Mouse (Mus musculus): Measurements from ENCODE around the gene Gp1bb. TPM values are rescaled to one million over a fixed set of nuclear protein-coding genes. Genes with fewer than 3 reads are reported as not detected.

Gene Gp1bb
- polyA plus RNA-seq, 1 experiment from 2014 or later: 1.1 TPM

GRCm38 (mm10) chr16:18620201-18620600 lies 2.0 kb downstream of the Gp1bb start:
- Histone ChIP-seq H3K9ac (replicated peaks; ENCODE audit: low read depth, low read length) (no peak overlapping the region), H3K4me3 (ENCODE audit: low read depth, low read length) (no peak overlapping the region; the same call in 1 of the 2 replicates), H3K27me3 (ENCODE audit: control insufficient read depth, insufficient read depth, low read length) (peaks cover 58% of the 10 kb centered on the region), H3K27ac (ENCODE audit: low read length) (no peak overlapping the region), H3K36me3 (ENCODE audit: control insufficient read depth, insufficient read depth, low read length) (peaks cover 2% of the 10 kb centered on the region; the same call in 1 of the 2 replicates), H3K4me1 (ENCODE audit: control insufficient read depth, insufficient read depth, low read length) (peaks cover 12% of the 10 kb centered on the region), H3K4me2 (replicated peaks; ENCODE audit: low read depth, low read length) (peak overlapping the region; percentile 88; the same call in 1 of the 2 replicates), H3K9me3 (ENCODE audit: control insufficient read depth, low read depth, low read length) (no peaks in the 10 kb centered on the region)
- ATAC-seq (ENCODE audit: insufficient number of reproducible peaks, insufficient read depth, low FRiP score, low read depth): no peak
- 42% methylated on average over 6 of the region's 6 CpGs for WGBS

GRCm38 (mm10) chr16:18619110-18619509 lies 3.1 kb downstream of the Gp1bb start:
- no peaks in the 10 kb centered on the region for H3K9me3 ChIP-seq (ENCODE audit: control insufficient read depth, low read depth, low read length)
- H3K36me3 ChIP-seq (ENCODE audit: control insufficient read depth, insufficient read depth, low read length): peaks cover 2% of the 10 kb centered on the region; the same call in 1 of the 2 replicates
- no peak overlapping the region for H3K27ac ChIP-seq (ENCODE audit: low read length)
- H3K9ac ChIP-seq (replicated peaks; ENCODE audit: low read depth, low read length): no peak overlapping the region
- H3K27me3 ChIP-seq (ENCODE audit: control insufficient read depth, insufficient read depth, low read length): peaks cover 54% of the 10 kb centered on the region
- no peak overlapping the region for H3K4me2 ChIP-seq (replicated peaks; ENCODE audit: low read depth, low read length)
- H3K4me3 ChIP-seq (ENCODE audit: low read depth, low read length): no peak overlapping the region
- WGBS: 50% methylated on average over 4 of the region's 4 CpGs
- ATAC-seq (ENCODE audit: insufficient number of reproducible peaks, insufficient read depth, low FRiP score, low read depth): no peak
- H3K4me1 ChIP-seq (ENCODE audit: control insufficient read depth, insufficient read depth, low read length): peaks cover 12% of the 10 kb centered on the region

GRCm38 (mm10) chr16:18618297-18618696 lies 3.9 kb downstream of the Gp1bb start:
- ATAC-seq (ENCODE audit: insufficient number of reproducible peaks, insufficient read depth, low FRiP score, low read depth): no peak
- Histone ChIP-seq H3K27ac (ENCODE audit: low read length) (no peak overlapping the region), H3K27me3 (ENCODE audit: control insufficient read depth, insufficient read depth, low read length) (peaks cover 48% of the 10 kb centered on the region), H3K9me3 (ENCODE audit: control insufficient read depth, low read depth, low read length) (no peaks in the 10 kb centered on the region), H3K4me2 (replicated peaks; ENCODE audit: low read depth, low read length) (no peak overlapping the region), H3K4me1 (ENCODE audit: control insufficient read depth, insufficient read depth, low read length) (peaks cover 12% of the 10 kb centered on the region), H3K9ac (replicated peaks; ENCODE audit: low read depth, low read length) (no peak overlapping the region), H3K4me3 (ENCODE audit: low read depth, low read length) (no peak overlapping the region), H3K36me3 (ENCODE audit: control insufficient read depth, insufficient read depth, low read length) (peaks cover 2% of the 10 kb centered on the region; the same call in 1 of the 2 replicates)
- 53% methylated on average over 2 of the region's 2 CpGs for WGBS

GRCm38 (mm10) chr16:18617370-18618065 lies 4.7 kb downstream of the Gp1bb start:
- peak; percentile 57; the same call in 1 of the 2 replicates for ATAC-seq (ENCODE audit: insufficient number of reproducible peaks, insufficient read depth, low FRiP score, low read depth)
- Histone ChIP-seq H3K4me2 (replicated peaks; ENCODE audit: low read depth, low read length) (peak overlapping the region; percentile 39), H3K9ac (replicated peaks; ENCODE audit: low read depth, low read length) (0 out of 2 replicates have a peak overlapping the region, but pooled peaks have one; percentile 6), H3K4me1 (ENCODE audit: control insufficient read depth, insufficient read depth, low read length) (peaks cover 15% of the 10 kb centered on the region), H3K36me3 (ENCODE audit: control insufficient read depth, insufficient read depth, low read length) (no peaks in the 10 kb centered on the region; the same call in 1 of the 2 replicates), H3K9me3 (ENCODE audit: control insufficient read depth, low read depth, low read length) (no peaks in the 10 kb centered on the region), H3K27me3 (ENCODE audit: control insufficient read depth, insufficient read depth, low read length) (peaks cover 41% of the 10 kb centered on the region), H3K4me3 (ENCODE audit: low read depth, low read length) (peak overlapping the region; percentile 13; the same call in 1 of the 2 replicates), H3K27ac (ENCODE audit: low read length) (no peak overlapping the region)
- WGBS: under 1% methylated on average over 27 of the region's 27 CpGs

- peaks cover 25% of the 10 kb centered on the region for H3K4me1 ChIP-seq (ENCODE audit: control insufficient read depth, insufficient read depth, low read length)
- no peak overlapping the region for H3K9ac ChIP-seq (replicated peaks; ENCODE audit: low read depth, low read length)
- WGBS: 67% methylated on average over 3 of the region's 3 CpGs
- no peak overlapping the region for H3K4me3 ChIP-seq (ENCODE audit: low read depth, low read length)
- ATAC-seq (ENCODE audit: insufficient number of reproducible peaks, insufficient read depth, low FRiP score, low read depth): no peak
- H3K27ac ChIP-seq (ENCODE audit: low read length): no peak overlapping the region
- no peaks in the 10 kb centered on the region for H3K36me3 ChIP-seq (ENCODE audit: control insufficient read depth, insufficient read depth, low read length)
- 0 out of 2 replicates have a peak, but pooled peaks cover 4% of the 10 kb centered on the region for H3K27me3 ChIP-seq (ENCODE audit: control insufficient read depth, insufficient read depth, low read length)
- H3K9me3 ChIP-seq (ENCODE audit: control insufficient read depth, low read depth, low read length): no peaks in the 10 kb centered on the region
- no peak overlapping the region for H3K4me2 ChIP-seq (replicated peaks; ENCODE audit: low read depth, low read length)
These were observed 8.9 kb downstream of the Gp1bb start for GRCm38 (mm10) chr16:18613301-18613700.

- H3K4me1 ChIP-seq (ENCODE audit: control insufficient read depth, insufficient read depth, low read length): peaks cover 24% of the 10 kb centered on the region
- no peaks in the 10 kb centered on the region for H3K9me3 ChIP-seq (ENCODE audit: control insufficient read depth, low read depth, low read length)
- H3K36me3 ChIP-seq (ENCODE audit: control insufficient read depth, insufficient read depth, low read length): no peaks in the 10 kb centered on the region
- 28% methylated on average over 13 of the region's 13 CpGs for WGBS
- no peak overlapping the region for H3K4me3 ChIP-seq (ENCODE audit: low read depth, low read length)
- H3K4me2 ChIP-seq (replicated peaks; ENCODE audit: low read depth, low read length): no peak overlapping the region
- no peak overlapping the region for H3K27ac ChIP-seq (ENCODE audit: low read length)
- H3K27me3 ChIP-seq (ENCODE audit: control insufficient read depth, insufficient read depth, low read length): no peaks in the 10 kb centered on the region
- no peak for ATAC-seq (ENCODE audit: insufficient number of reproducible peaks, insufficient read depth, low FRiP score, low read depth)
- H3K9ac ChIP-seq (replicated peaks; ENCODE audit: low read depth, low read length): no peak overlapping the region
These were observed 10.5 kb downstream of the Gp1bb start for GRCm38 (mm10) chr16:18611752-18612151.

- Histone ChIP-seq H3K36me3 (ENCODE audit: control insufficient read depth, insufficient read depth, low read length) (no peaks in the 10 kb centered on the region), H3K27me3 (ENCODE audit: control insufficient read depth, insufficient read depth, low read length) (no peaks in the 10 kb centered on the region), H3K4me2 (replicated peaks; ENCODE audit: low read depth, low read length) (no peak overlapping the region), H3K9me3 (ENCODE audit: control insufficient read depth, low read depth, low read length) (no peaks in the 10 kb centered on the region), H3K27ac (ENCODE audit: low read length) (no peak overlapping the region), H3K9ac (replicated peaks; ENCODE audit: low read depth, low read length) (no peak overlapping the region), H3K4me3 (ENCODE audit: low read depth, low read length) (no peak overlapping the region), H3K4me1 (ENCODE audit: control insufficient read depth, insufficient read depth, low read length) (peaks cover 33% of the 10 kb centered on the region)
- no peak for ATAC-seq (ENCODE audit: insufficient number of reproducible peaks, insufficient read depth, low FRiP score, low read depth)
- 60% methylated on average over 2 of the region's 2 CpGs for WGBS
These were observed 13.1 kb downstream of the Gp1bb start for GRCm38 (mm10) chr16:18609099-18609498.

GRCm38 (mm10) chr16:18608226-18608625 lies 14.0 kb downstream of the Gp1bb start:
- no peak overlapping the region for H3K4me3 ChIP-seq (ENCODE audit: low read depth, low read length)
- no peak overlapping the region for H3K27ac ChIP-seq (ENCODE audit: low read length)
- peaks cover 35% of the 10 kb centered on the region for H3K4me1 ChIP-seq (ENCODE audit: control insufficient read depth, insufficient read depth, low read length)
- H3K27me3 ChIP-seq (ENCODE audit: control insufficient read depth, insufficient read depth, low read length): no peaks in the 10 kb centered on the region
- H3K9me3 ChIP-seq (ENCODE audit: control insufficient read depth, low read depth, low read length): no peaks in the 10 kb centered on the region
- H3K4me2 ChIP-seq (replicated peaks; ENCODE audit: low read depth, low read length): peak overlapping the region; percentile 8; the same call in 1 of the 2 replicates
- no peak overlapping the region for H3K9ac ChIP-seq (replicated peaks; ENCODE audit: low read depth, low read length)
- no peak for ATAC-seq (ENCODE audit: insufficient number of reproducible peaks, insufficient read depth, low FRiP score, low read depth)
- WGBS: 15% methylated on average over 11 of the region's 11 CpGs
- H3K36me3 ChIP-seq (ENCODE audit: control insufficient read depth, insufficient read depth, low read length): no peaks in the 10 kb centered on the region

All from stomach, embryonic 14.5 days (tissue).